Mouse (Mus musculus) embryonic facial prominence, embryonic 12.5 days (tissue): ENCODE data around the gene Mpzl3. TPM values are rescaled to one million over a fixed set of nuclear protein-coding genes. Genes with fewer than 3 reads are reported as not detected.

Experiments used
- ATAC-seq: fragments of 200-750 bp; cut with Nextera tagmentation; 2 replicates; pipeline ENCODE4 v1.8.0; 2017; ENCODE audit not compliant: insufficient number of reproducible peaks, insufficient read depth, low FRiP score, low TSS enrichment
- H3K27ac ChIP-seq: fragments of 300-500 bp; sonication (generic); 2 replicates; pipeline ENCODE4 v1.5.1; 2016; ENCODE audit warnings: mild to moderate bottlenecking
- H3K27me3 ChIP-seq: fragments of 300-500 bp; sonication (generic); 2 replicates; pipeline ENCODE4 v1.6.1; 2016; ENCODE audit warnings: mild to moderate bottlenecking, moderate library complexity
- H3K36me3 ChIP-seq: fragments of 300-500 bp; sonication (generic); 2 replicates; pipeline ENCODE4 v1.6.1; 2016; ENCODE audit warnings: mild to moderate bottlenecking
- H3K4me1 ChIP-seq: fragments of 300-500 bp; sonication (generic); 2 replicates; pipeline ENCODE4 v1.6.1; 2016
- H3K4me2 ChIP-seq: fragments of 300-500 bp; sonication (generic); replicated peaks from 2 replicates; pipeline ENCODE4 v1.6.1; 2016; ENCODE audit warnings: mild to moderate bottlenecking, moderate library complexity
- H3K4me3 ChIP-seq: fragments of 300-500 bp; sonication (generic); 2 replicates; pipeline ENCODE4 v1.5.1; 2016; ENCODE audit warnings: mild to moderate bottlenecking
- H3K9ac ChIP-seq: fragments of 300-500 bp; sonication (generic); 2 replicates; pipeline ENCODE4 v1.6.1; 2016; ENCODE audit warnings: mild to moderate bottlenecking, moderate library complexity
- H3K9me3 ChIP-seq: fragments of 300-500 bp; sonication (generic); 2 replicates; pipeline ENCODE4 v1.6.1; 2016; ENCODE audit warnings: mild to moderate bottlenecking, moderate library complexity
- WGBS: fragments of 180-500 bp; shearing (Covaris S2); methylation state at CpG from one replicate; pipeline ENCODE4 v1.1.7; 2016; 5-methylcytosine and 5-hydroxymethylcytosine counted together
- polyA plus RNA-seq: library from polyadenylated mRNA; unstranded; fragments of >200 nt; fragmentation: Nextera tagmentation; extraction: Ambion mirVana; gene quantifications from 2 replicates; pipeline ENCODE4 v1.2.1, GENCODE M21; 2016

The Mpzl3 gene
- polyA plus RNA-seq, 1 experiment from 2014 or later: 1.9 TPM

- Histone ChIP-seq H3K9me3 (no peaks in the 10 kb centered on the region), H3K36me3 (peaks cover 18% of the 10 kb centered on the region), H3K4me2 (no peak overlapping the region), H3K27me3 (0 out of 2 replicates have a peak, but pooled peaks cover 5% of the 10 kb centered on the region), H3K4me3 (no peak overlapping the region), H3K27ac (no peak overlapping the region), H3K9ac (no peak overlapping the region), H3K4me1 (peaks cover 8% of the 10 kb centered on the region)
- no peak for ATAC-seq
- WGBS: 53% methylated on average over 7 of the region's 7 CpGs
Observed at GRCm38 (mm10) chr9:45126941-45127340, 72.0 kb downstream of the Mpzl3 start.

Other genes starting within 250 kb of the Mpzl3 start
- gene Kmt2a, start 173.9 kb upstream of the Mpzl3 start, polyA plus RNA-seq: 23.5 and 24.4 TPM in 2 replicates
- gene Atp5l, start 134.4 kb upstream of the Mpzl3 start, polyA plus RNA-seq: 538 and 574 TPM in 2 replicates
- gene Ube4a, start 89.6 kb upstream of the Mpzl3 start, polyA plus RNA-seq: 25.7 and 26.3 TPM in 2 replicates
- not detected in 2 replicates for gene Cd3g, start 74.8 kb upstream of the Mpzl3 start, polyA plus RNA-seq
- not detected in 2 replicates for gene Cd3d, start 73.4 kb upstream of the Mpzl3 start, polyA plus RNA-seq
- gene Cd3e, start 45.6 kb upstream of the Mpzl3 start, polyA plus RNA-seq: not detected in 2 replicates
- gene Mpzl2, start 15.4 kb upstream of the Mpzl3 start, polyA plus RNA-seq: 8.8 and 11.3 TPM in 2 replicates
- 0.23 and 0.38 TPM in 2 replicates for gene Jaml, start 24.0 kb downstream of the Mpzl3 start, polyA plus RNA-seq
- gene Scn2b, start 62.6 kb downstream of the Mpzl3 start, polyA plus RNA-seq: 5.4 and 5.7 TPM in 2 replicates
- 0.35 and 0.41 TPM in 2 replicates for gene Scn4b, start 83.2 kb downstream of the Mpzl3 start, polyA plus RNA-seq
- gene BC049352, start 126.8 kb downstream of the Mpzl3 start, polyA plus RNA-seq: 0.36 and 0.38 TPM in 2 replicates
- 0.22 and 0.56 TPM in 2 replicates for gene Tmprss4, start 148.9 kb downstream of the Mpzl3 start, polyA plus RNA-seq
- gene Il10ra, start 214.0 kb downstream of the Mpzl3 start, polyA plus RNA-seq: 0.45 and 0.60 TPM in 2 replicates